Mouse (Mus musculus) C2C12 (cell line): Measurements from ENCODE around the gene Otor. TPM values are rescaled to one million over a fixed set of nuclear protein-coding genes. Genes with fewer than 3 reads are reported as not detected.

ENCODE experiments used
- H3K27me3 ChIP-seq: one replicate; pipeline ENCODE4 v1.6.1; 2011; ENCODE audit not compliant: control insufficient read depth, insufficient read depth, insufficient read length
- H3K36me3 ChIP-seq: one replicate; pipeline ENCODE4 v1.6.1; 2011; ENCODE audit not compliant: control insufficient read depth, insufficient read depth
- H3K4me3 ChIP-seq: one replicate; pipeline ENCODE4 v1.5.1; 2011; ENCODE audit warnings: mild to moderate bottlenecking, control low read depth; ENCODE audit not compliant: poor library complexity, insufficient read depth, severe bottlenecking
- H3K79me2 ChIP-seq: one replicate; pipeline ENCODE4 v1.6.1; 2011; ENCODE audit not compliant: control insufficient read depth, insufficient read depth
- H3K79me3 ChIP-seq: one replicate; pipeline ENCODE4 v1.6.1; 2011; ENCODE audit warnings: low read depth, control low read depth
- H3ac ChIP-seq: one replicate; pipeline ENCODE3; 2011; ENCODE audit warnings: low read depth; ENCODE audit not compliant: control insufficient read depth, insufficient read length
- CEBPB ChIP-seq: IDR thresholded peaks from one replicate; pipeline ENCODE4 v1.6.1; 2011; ENCODE audit warnings: low read depth, mild to moderate bottlenecking, control low read depth, moderate library complexity
- CTCF ChIP-seq: IDR thresholded peaks from one replicate; pipeline ENCODE4 v1.5.1; 2011; ENCODE audit not compliant: control insufficient read depth, insufficient read depth, insufficient read length
- FOSL1 ChIP-seq: IDR thresholded peaks from one replicate; pipeline ENCODE4 v1.8.0; 2011; ENCODE audit warnings: mild to moderate bottlenecking, low read length; ENCODE audit not compliant: poor library complexity, insufficient read depth, severe bottlenecking
- MAX ChIP-seq: IDR thresholded peaks from one replicate; pipeline ENCODE4 v1.6.1; 2011; ENCODE audit warnings: mild to moderate bottlenecking, control low read depth
- MYOD1 ChIP-seq: IDR thresholded peaks from one replicate; pipeline ENCODE4 v1.6.1; 2011; ENCODE audit warnings: low read depth; ENCODE audit not compliant: control insufficient read depth, insufficient read length
- MYOG ChIP-seq: IDR thresholded peaks from one replicate; pipeline ENCODE4 v1.6.1; 2011; ENCODE audit not compliant: control insufficient read depth, insufficient read length; ENCODE audit errors: extremely low read depth
- USF1 ChIP-seq: IDR thresholded peaks from one replicate; pipeline ENCODE4 v1.6.1; 2011; ENCODE audit warnings: low read depth, mild to moderate bottlenecking, control low read depth, moderate library complexity
- long read RNA-seq, 2 experiments: library from polyadenylated mRNA; unstranded; transcript quantifications; one replicate each; pipeline ENCODE4 v2.0.0; 2019 to 2020
- polyA plus RNA-seq: library from polyadenylated mRNA; unstranded; fragments of >200 nt; fragmentation: generic; extraction: Trizol; gene quantifications from one replicate; pipeline ENCODE4 v1.2.1, GENCODE M21; 2012; ENCODE audit warnings: missing spikeins

Otor gene
- polyA plus RNA-seq = not detected
- long read RNA-seq, experiment 1 = 0 reads
- long read RNA-seq, experiment 2 = 0 reads

DNA sequence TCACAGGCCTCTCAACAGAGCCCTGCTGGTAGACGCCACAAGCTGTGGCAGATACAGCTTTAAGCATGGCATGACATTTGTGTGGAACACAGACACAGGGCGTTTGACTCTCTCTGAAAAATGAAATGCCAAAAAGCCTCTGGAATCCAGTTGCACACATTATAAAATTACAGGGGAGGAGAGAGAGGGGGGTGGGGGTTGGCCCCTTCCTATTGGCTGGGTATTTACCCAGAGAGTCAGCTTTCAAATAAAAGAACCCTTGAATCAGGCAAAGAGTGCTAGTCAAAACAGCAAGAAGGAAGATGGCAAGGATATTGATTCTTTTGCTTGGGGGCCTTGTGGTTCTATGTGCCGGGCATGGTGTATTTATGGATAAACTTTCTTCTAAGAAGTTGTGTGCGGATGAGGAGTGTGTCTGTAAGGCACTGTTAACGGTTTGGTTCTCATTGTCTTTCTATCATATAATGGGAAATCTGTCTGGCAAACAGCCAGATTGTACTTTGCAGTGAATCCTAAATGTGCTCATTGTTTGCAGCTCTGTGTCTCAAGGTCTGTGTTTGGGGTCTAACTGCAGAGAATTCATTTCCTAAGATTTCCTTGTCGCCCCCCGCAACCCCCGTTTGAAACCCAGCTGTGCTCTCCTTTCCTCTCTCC, at the start of gene Otor:
Otor (plus strand) TSS at position 276 of the 654 bp plus-strand sequence.
- Histone ChIP-seq H3K4me3 (no peak within 1 kb of the TSS), H3K79me3 (no peaks in the 10 kb centered on the region), H3ac (no peak within 1 kb of the TSS), H3K27me3 (no peaks in the 10 kb centered on the region), H3K36me3 (no peaks in the 10 kb centered on the region), H3K79me2 (no peaks in the 10 kb centered on the region)
- no peak for TF ChIP-seq MYOD1
- no peak for TF ChIP-seq MAX
- TF ChIP-seq CEBPB = no peak
- TF ChIP-seq MYOG = no peak
- TF ChIP-seq USF1 = no peak
- TF ChIP-seq FOSL1 = no peak
- TF ChIP-seq CTCF = no peak

DNA sequence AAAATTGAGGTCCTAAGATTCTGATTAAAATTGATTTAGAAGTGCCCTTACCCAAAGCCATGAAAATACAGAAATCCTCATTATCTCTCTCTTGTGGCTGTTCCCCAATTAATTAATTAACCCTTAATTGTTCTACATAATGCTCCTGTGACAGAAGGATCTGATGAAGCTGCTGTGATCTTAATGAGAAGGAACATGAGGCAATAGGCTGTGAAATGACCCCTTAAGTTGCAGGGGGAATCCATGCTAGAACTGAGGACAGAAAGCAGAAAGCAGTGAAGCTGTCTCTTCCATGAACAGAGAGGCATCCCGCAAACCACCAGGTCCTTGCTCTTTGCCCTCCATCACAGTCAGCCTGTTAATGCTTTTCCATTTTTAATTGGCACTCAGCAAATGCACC, 47.0 kb upstream of the Otor start:
- H3K79me3 ChIP-seq = no peaks in the 10 kb centered on the region

DNA sequence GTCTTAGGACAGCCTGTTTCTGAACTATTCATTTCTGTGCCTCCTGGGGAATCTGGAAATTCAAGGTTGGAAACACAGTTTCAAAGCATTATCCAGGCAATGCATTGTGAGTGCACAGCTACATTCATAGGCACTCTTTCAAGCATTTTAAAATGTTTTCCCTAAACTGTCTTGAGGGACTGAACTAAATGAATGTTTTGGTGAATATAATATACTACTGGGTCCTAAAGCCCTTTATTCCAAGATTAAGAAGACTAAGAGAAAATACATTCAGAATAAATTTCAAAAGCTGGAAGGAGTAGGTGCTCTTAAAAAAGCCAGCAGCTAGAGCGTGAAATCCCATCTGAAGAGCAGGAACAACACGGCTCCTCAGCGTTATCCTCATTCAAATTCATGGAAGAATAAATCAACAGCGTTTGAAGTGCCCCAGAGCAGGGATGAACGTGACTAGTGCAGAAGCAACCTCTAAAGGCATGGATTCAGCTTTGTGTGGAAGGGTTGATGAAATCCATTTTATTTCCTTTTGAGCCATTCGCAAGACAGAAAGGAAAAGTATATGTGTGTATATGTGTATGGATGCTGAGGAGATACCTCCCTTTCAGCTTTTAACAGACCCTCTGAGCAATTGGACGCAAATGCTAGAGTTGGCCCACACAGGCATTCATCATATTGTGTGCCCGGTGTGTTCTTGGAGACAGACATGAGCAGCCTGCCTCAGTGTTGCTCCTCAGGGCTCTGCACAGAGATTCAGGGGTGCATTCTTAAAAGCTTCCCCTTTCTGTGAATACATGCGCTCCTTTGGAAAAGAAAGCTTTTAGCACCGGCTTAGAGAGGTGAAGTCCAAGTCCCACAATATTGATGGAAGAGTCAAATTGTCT, 45.7 kb upstream of the Otor start:
- TF ChIP-seq CEBPB (no peak), USF1 (no peak), FOSL1 (no peak), CTCF (no peak), MYOG (no peak), MAX (no peak), MYOD1 (no peak)
- Histone ChIP-seq H3K36me3 (no peaks in the 10 kb centered on the region), H3K79me3 (no peaks in the 10 kb centered on the region)

More for the DNA sequence above, 47.0 kb upstream of the Otor start:
- H3ac ChIP-seq = no peak overlapping the region
- H3K36me3 ChIP-seq = no peaks in the 10 kb centered on the region
- no peaks in the 10 kb centered on the region for H3K79me2 ChIP-seq
- H3K27me3 ChIP-seq = no peaks in the 10 kb centered on the region
- H3K4me3 ChIP-seq = no peak overlapping the region
- no peak for TF ChIP-seq MYOD1
- no peak for TF ChIP-seq MYOG
- no peak for TF ChIP-seq FOSL1
- no peak for TF ChIP-seq USF1
- no peak for TF ChIP-seq CEBPB
- no peak for TF ChIP-seq MAX
- TF ChIP-seq CTCF = no peak

DNA sequence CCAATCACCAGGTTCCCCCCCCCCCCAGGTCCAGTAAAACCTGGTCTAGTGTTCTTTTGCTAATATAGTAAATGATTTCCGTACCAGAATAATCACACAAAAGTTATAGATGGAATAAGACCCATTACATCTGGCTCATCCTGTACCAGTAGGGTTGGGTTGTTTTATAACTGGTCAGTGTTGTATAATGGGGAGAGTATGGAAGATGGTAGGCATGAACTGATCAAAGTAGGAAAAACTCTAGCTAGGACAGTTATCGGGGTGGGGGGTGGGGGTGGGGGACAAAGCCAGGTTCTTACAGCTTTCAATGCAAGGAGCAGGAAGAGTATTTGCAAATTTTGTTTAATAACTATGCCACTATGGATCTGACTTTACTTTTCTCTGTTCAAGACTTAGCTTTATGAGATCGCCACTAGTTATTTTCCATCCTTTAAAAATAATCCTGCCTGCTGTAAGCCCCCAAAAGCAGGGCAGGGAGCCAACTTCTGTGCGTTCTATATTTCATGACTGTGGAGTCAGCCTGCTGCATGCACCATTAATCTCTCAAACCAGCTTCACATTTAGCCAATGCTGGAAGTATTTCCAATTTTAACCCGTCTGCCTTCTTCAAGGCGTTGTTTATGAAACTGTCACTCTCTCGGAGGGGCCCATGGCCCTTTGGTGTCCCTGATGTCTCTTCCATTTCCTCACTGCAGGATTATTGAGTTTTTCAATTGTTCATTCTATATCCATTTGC, 43.8 kb upstream of the Otor start:
- no peak overlapping the region for H3K4me3 ChIP-seq
- no peaks in the 10 kb centered on the region for H3K36me3 ChIP-seq
- H3K27me3 ChIP-seq = no peaks in the 10 kb centered on the region
- H3K79me3 ChIP-seq = no peaks in the 10 kb centered on the region
- no peaks in the 10 kb centered on the region for H3K79me2 ChIP-seq
- H3ac ChIP-seq = no peak overlapping the region
- TF ChIP-seq MYOD1 = no peak
- no peak for TF ChIP-seq MAX
- no peak for TF ChIP-seq CEBPB
- no peak for TF ChIP-seq FOSL1
- TF ChIP-seq MYOG = no peak

More for the DNA sequence above, 45.7 kb upstream of the Otor start:
- Histone ChIP-seq H3K27me3 (no peaks in the 10 kb centered on the region), H3K79me2 (no peaks in the 10 kb centered on the region), H3ac (no peak overlapping the region), H3K4me3 (no peak overlapping the region)

DNA sequence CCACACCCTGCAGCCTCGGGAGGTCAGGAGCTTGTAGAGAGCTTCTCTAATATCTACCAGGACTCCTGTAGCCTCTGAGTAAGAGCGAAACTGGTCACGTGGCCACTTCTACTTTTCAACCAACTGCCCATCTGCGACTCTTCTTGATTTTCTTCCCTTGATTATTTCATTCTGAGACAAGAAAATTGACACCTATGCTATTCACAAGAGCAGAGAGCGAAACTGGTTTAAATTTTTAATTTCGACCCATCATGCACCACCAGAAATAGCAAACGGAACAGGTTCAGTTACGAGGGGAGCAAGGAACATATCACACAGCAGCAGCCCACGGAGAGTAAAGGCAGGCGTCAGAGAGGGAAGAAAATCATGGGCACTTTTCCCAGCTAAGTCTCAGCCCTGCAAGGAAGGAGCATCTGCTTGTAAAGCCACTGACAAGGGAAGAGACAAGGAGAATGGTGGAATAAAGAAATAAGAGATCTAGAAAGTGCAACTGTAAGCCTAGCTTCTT, 43.1 kb upstream of the Otor start:
- no peaks in the 10 kb centered on the region for H3K79me2 ChIP-seq
- H3ac ChIP-seq = no peak overlapping the region
- TF ChIP-seq MYOG = no peak
- no peak for TF ChIP-seq MAX
- TF ChIP-seq USF1 = peak; percentile 82
- TF ChIP-seq CEBPB = no peak
- TF ChIP-seq CTCF = no peak
- TF ChIP-seq MYOD1 = no peak
- TF ChIP-seq FOSL1 = no peak
- H3K27me3 ChIP-seq = no peaks in the 10 kb centered on the region
- no peak overlapping the region for H3K4me3 ChIP-seq
- H3K36me3 ChIP-seq = no peaks in the 10 kb centered on the region
- no peaks in the 10 kb centered on the region for H3K79me3 ChIP-seq
